Mouse (Mus musculus) CH12.LX (cell line): ENCODE data around the gene Reep6.

Experiments
- CTCF ChIP-seq, 2 experiments: IDR thresholded peaks in 1 of 2; conservative IDR thresholded peaks in 1 of 2; 2 replicates each; pipeline ENCODE4 v1.5.1; 2011 to 2012; ENCODE audit warnings: low read depth in 2 of 2, low read length in 2 of 2, improper control_type of control experiment in 1 of 2, inconsistent platforms in 1 of 2, mild to moderate bottlenecking in 1 of 2, moderate library complexity in 1 of 2
- JUN ChIP-seq: IDR thresholded peaks from 2 replicates; pipeline ENCODE4 v1.6.1; 2011; ENCODE audit warnings: low read depth, mild to moderate bottlenecking, low read length, improper control_type of control experiment, moderate library complexity; ENCODE audit not compliant: insufficient read depth

GRCm38 (mm10) chr10:80296824-80297223, 32.9 kb upstream of the Reep6 start:
- no peak for TF ChIP-seq CTCF (conservative IDR thresholded peaks at IDR 0.05 in 1 of 2, IDR thresholded peaks at IDR 0.05 in 1 of 2; ENCODE audit: low read depth in 2 of 2, low read length in 2 of 2)
- TF ChIP-seq JUN, result no peak
